9 mouse cellular contexts compared by ENCODE assay signal in genomic region chr5:103777446-103777845, GRCm38 (mm10).
DNase-seq lines count a peak whose midpoint lies in the region; ATAC-seq lines count a peak whose summit lies in the region.
"Had no signal": no experiment of that assay in that cellular context is flagged by ENCODE, and none has a peak within 500 bp of the region (broad histone marks: within the 10 kb centered on the region; RNA-seq: fewer than 3 reads in every experiment).

No protein-coding gene starts in this region.

- peak overlapping the region; percentile 5; the same call in 1 of the 2 replicates for H3K27ac ChIP-seq in heart, embryonic 15.5 days
- no peak overlapping the region for H3K27ac ChIP-seq in forebrain, embryonic 14.5 days (ENCODE audit: low read depth, low read length)
- no peak overlapping the region for H3K27ac ChIP-seq in liver, embryonic 13.5 days

- no peak overlapping the region for H3K4me3 ChIP-seq in heart, embryonic 15.5 days
- no peak overlapping the region for H3K4me3 ChIP-seq in forebrain, embryonic 14.5 days (ENCODE audit: low read depth, low read length)
- H3K4me3 ChIP-seq in liver, embryonic 13.5 days (replicated peaks), result no peak overlapping the region

- no peak overlapping the region for H3K9ac ChIP-seq in heart, embryonic 15.5 days
- H3K9ac ChIP-seq in forebrain, embryonic 14.5 days (ENCODE audit: low read length), result no peak overlapping the region
- H3K9ac ChIP-seq in liver, embryonic 13.5 days, result no peak overlapping the region

- no peak for DNase-seq in heart, adult 9 months (ENCODE audit: low spot score in 2 of 2)
- DNase-seq in A20 (ENCODE audit: low read depth, low spot score), result peak; percentile 8
- no peak for DNase-seq in forebrain, embryonic 14.5 days (ENCODE audit: low spot score)
- DNase-seq in liver, embryonic 13.5 days, result no peak
- no peak for DNase-seq in adipocyte (ENCODE audit: low spot score)
- no peak for DNase-seq in urinary bladder, postnatal 36 days (ENCODE audit: low spot score in 2 of 2)
- DNase-seq: heart, adult 11 months had no signal

- H3K27me3 ChIP-seq in heart, embryonic 15.5 days, result no peaks in the 10 kb centered on the region
- no peaks in the 10 kb centered on the region for H3K27me3 ChIP-seq in forebrain, embryonic 14.5 days (replicated peaks; ENCODE audit: control insufficient read depth, insufficient read depth, low read length)
- H3K27me3 ChIP-seq in liver, embryonic 13.5 days, result no peaks in the 10 kb centered on the region

- H3K4me1 ChIP-seq in heart, embryonic 15.5 days (replicated peaks), result peaks cover 64% of the 10 kb centered on the region
- peaks cover 34% of the 10 kb centered on the region for H3K4me1 ChIP-seq in forebrain, embryonic 14.5 days (ENCODE audit: control insufficient read depth, insufficient read depth, low read length)
- peaks cover 98% of the 10 kb centered on the region for H3K4me1 ChIP-seq in liver, embryonic 13.5 days (replicated peaks)

- H3K4me2 ChIP-seq in heart, embryonic 15.5 days, result peak overlapping the region; percentile 50
- H3K4me2 ChIP-seq in forebrain, embryonic 14.5 days (ENCODE audit: low read length), result peak overlapping the region; percentile 61; the same call in 1 of the 2 replicates
- peak overlapping the region; percentile 46 for H3K4me2 ChIP-seq in liver, embryonic 13.5 days

- 68% methylated on average over 4 of the region's 4 CpGs for WGBS in heart, embryonic 15.5 days
- 43% methylated on average over 4 of the region's 4 CpGs for WGBS in forebrain, embryonic 14.5 days
- 78% methylated on average over 4 of the region's 4 CpGs for WGBS in liver, embryonic 13.5 days (ENCODE audit: insufficient replicate concordance)

- ATAC-seq in heart, embryonic 15.5 days (replicated peaks; ENCODE audit: insufficient number of reproducible peaks, insufficient read depth, low FRiP score, low read depth), result no peak
- ATAC-seq in forebrain, embryonic 14.5 days, result no peak
- no peak for ATAC-seq in liver, embryonic 13.5 days (ENCODE audit: low read depth)
- no peak for ATAC-seq in megakaryocyte, adult 5-6 weeks (ENCODE audit: poor library complexity, severe bottlenecking)

- H3K36me3 ChIP-seq in heart, embryonic 15.5 days, result no peaks in the 10 kb centered on the region
- no peaks in the 10 kb centered on the region for H3K36me3 ChIP-seq in forebrain, embryonic 14.5 days (ENCODE audit: control insufficient read depth, insufficient read depth, low read length)
- peaks cover 7% of the 10 kb centered on the region for H3K36me3 ChIP-seq in liver, embryonic 13.5 days

- H3K9me3 ChIP-seq in heart, embryonic 15.5 days (replicated peaks), result no peaks in the 10 kb centered on the region
- H3K9me3 ChIP-seq in forebrain, embryonic 14.5 days (replicated peaks; ENCODE audit: control insufficient read depth, low read length), result no peaks in the 10 kb centered on the region
- no peaks in the 10 kb centered on the region for H3K9me3 ChIP-seq in liver, embryonic 13.5 days (replicated peaks)
